Mouse (Mus musculus) C2C12 (cell line): ENCODE measurements around the gene Bhlha15.

Experiments used
- CEBPB ChIP-seq: IDR thresholded peaks from one replicate; pipeline ENCODE4 v1.6.1; 2011; ENCODE audit warnings: low read depth, mild to moderate bottlenecking, control low read depth, moderate library complexity
- CTCF ChIP-seq: IDR thresholded peaks from one replicate; pipeline ENCODE4 v1.5.1; 2011; ENCODE audit not compliant: control insufficient read depth, insufficient read depth, insufficient read length
- MAX ChIP-seq: IDR thresholded peaks from one replicate; pipeline ENCODE4 v1.6.1; 2011; ENCODE audit warnings: mild to moderate bottlenecking, control low read depth
- MYOG ChIP-seq: IDR thresholded peaks from one replicate; pipeline ENCODE4 v1.6.1; 2011; ENCODE audit not compliant: control insufficient read depth, insufficient read length; ENCODE audit errors: extremely low read depth
- USF1 ChIP-seq: IDR thresholded peaks from one replicate; pipeline ENCODE4 v1.6.1; 2011; ENCODE audit warnings: low read depth, mild to moderate bottlenecking, control low read depth, moderate library complexity

- TF ChIP-seq CTCF (no peak), MYOG (no peak), CEBPB (no peak), USF1 (no peak), MAX (no peak)
Measured at GRCm38 (mm10) chr5:144234222-144234621, 44.1 kb downstream of the Bhlha15 start.
